Mouse (Mus musculus): ENCODE results near the gene Zfp639.

Zfp639 gene

GRCm38 (mm10) chr3:32509496-32510374 lies at the start of gene Zfp639:
Zfp639 (plus strand) TSS chr3:32510259.
- no peak for DNase-seq

- DNase-seq = no peak
Observed at GRCm38 (mm10) chr3:32467321-32467720, 42.7 kb upstream of the Zfp639 start.

GRCm38 (mm10) chr3:32468411-32468810 lies 41.6 kb upstream of the Zfp639 start:
- DNase-seq = no peak

- DNase-seq = no peak
Observed at GRCm38 (mm10) chr3:32470449-32470848, 39.6 kb upstream of the Zfp639 start.

GRCm38 (mm10) chr3:32471098-32471497 lies 39.0 kb upstream of the Zfp639 start:
- peak; percentile 20 for DNase-seq

DNA sequence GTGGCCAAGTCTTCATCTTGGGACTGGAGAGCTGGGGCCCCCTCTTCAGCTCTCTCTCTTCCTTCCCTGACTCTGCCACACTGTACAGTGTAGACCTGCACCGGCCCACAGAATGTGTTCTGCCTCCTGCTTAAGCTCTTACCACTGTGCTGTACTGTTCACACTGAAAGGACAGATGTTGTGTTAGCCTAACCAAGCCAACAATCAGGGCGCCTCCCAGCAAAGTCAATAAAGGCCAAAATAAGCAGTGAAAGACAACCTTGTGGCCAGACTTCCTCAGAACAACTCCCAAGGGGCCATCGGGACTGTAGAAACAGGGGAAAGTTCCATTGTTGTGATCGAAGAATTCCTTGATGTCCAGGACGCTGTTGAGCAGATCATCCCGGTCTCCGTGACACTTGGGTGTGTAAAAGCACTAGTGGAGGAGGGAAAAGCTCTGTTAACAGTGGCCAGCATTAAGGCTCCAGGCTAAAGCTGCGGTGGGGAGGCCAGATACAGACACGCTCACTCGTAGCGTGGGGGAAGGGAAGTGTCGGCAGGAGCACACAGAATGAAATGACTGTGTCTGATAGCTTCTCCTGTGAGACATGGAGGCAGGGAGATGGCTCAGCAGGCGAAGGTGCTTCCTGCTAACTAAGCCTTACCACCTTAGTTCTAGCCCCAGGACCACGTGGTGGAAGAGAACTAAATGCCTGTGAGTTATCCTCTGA lies 37.7 kb upstream of the Zfp639 start:
- peak; percentile 38 for DNase-seq

- no peak for DNase-seq
Observed at GRCm38 (mm10) chr3:32473184-32473583, 36.9 kb upstream of the Zfp639 start.

GRCm38 (mm10) chr3:32479961-32480360 lies 30.1 kb upstream of the Zfp639 start:
- no peak for DNase-seq

DNA sequence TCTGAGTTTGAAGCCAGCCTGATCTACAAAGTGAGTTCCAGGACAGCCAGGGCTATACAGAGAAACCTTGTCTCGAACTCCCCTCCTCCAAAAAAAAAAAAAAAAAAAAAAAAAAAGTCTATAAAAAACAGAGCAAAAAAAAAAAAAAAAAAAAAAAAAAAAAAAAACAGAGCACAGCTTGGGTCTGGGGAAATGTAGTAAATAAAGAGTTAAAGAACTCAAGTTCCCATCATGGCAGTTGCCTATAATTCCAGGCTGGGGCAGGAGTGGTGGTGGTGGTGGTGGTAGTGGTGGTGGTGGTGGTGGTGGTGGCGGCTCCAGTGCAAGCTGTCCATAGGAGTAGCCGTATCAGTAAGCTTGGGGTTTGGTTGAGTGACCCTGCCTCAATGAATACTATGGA lies 27.0 kb upstream of the Zfp639 start:
- DNase-seq = no peak

DNA sequence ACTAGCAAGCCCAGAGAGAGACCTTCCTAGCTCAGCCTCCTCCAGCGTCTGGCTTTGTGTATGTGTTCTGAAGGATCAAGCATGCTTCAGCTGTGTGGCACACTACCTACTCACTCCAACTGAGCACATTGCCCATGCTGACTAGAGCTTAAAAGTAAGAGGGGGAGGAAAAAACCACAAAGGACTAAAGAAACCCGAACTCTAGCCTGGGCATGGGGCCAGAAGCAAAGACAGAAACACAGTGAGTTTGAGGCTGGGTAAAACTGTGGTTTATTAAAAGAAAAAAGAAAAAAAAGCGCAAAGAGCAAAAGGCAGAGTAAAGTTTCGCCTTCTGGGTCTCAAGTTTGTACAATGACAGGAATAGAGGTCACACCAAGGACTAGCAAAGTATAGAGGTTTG lies 23.5 kb upstream of the Zfp639 start:
- no peak for DNase-seq

GRCm38 (mm10) chr3:32488172-32488571 lies 21.9 kb upstream of the Zfp639 start:
- no peak for DNase-seq

GRCm38 (mm10) chr3:32490076-32490927 lies 19.8 kb upstream of the Zfp639 start:
- DNase-seq = no peak

GRCm38 (mm10) chr3:32490928-32491315 lies 19.1 kb upstream of the Zfp639 start:
- DNase-seq = no peak

DNA sequence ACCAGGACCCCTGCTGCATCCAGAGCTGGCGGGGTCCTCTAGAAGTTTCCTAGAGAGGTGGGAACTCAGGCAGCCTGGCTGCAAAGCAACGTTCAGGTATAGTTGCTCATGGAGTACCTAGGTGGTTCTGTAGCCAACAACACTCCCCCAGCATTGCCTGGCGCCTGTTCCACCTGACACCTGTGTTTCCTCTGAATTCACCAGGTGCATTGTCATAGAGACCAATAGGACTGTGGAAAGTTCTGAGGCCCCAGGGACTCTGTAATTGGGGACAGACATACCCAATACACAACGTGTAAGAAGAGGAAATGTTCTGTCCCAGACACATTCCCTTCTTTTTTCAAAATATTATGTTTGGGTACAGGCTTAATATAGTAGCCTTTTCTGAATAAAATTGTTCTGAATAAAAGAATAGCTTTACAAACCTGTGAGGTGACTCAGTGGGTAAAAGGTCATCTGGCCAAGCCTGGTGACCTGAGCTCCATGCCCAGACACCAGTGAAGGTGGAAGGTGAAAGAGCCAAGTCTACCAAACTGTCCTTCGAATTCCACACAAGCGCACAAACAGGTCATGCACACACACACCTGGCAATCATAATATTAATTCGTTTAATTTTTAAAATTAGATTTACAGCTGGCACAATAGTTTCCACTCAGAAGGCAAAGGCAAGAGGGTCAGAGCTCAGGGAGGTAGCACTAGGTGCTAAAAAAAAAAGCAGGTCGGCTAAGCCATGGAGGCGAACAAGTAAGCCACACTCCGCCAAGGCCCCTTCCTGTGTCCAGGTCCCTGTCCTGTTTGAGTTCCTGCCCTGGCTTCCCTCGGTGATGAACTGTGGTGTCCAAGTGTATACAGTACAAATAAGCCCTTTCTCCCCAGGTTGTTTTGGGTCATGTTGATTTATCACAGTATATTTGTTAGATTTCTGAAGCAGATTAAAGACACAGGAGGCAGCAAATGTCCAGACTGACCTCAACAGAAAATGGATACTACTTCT lies 17.7 kb upstream of the Zfp639 start, which contains the start of gene Kcnmb3:
Kcnmb3 (minus strand) TSS at position 135 of the 994 bp plus-strand sequence.
- no peak for DNase-seq

DNA sequence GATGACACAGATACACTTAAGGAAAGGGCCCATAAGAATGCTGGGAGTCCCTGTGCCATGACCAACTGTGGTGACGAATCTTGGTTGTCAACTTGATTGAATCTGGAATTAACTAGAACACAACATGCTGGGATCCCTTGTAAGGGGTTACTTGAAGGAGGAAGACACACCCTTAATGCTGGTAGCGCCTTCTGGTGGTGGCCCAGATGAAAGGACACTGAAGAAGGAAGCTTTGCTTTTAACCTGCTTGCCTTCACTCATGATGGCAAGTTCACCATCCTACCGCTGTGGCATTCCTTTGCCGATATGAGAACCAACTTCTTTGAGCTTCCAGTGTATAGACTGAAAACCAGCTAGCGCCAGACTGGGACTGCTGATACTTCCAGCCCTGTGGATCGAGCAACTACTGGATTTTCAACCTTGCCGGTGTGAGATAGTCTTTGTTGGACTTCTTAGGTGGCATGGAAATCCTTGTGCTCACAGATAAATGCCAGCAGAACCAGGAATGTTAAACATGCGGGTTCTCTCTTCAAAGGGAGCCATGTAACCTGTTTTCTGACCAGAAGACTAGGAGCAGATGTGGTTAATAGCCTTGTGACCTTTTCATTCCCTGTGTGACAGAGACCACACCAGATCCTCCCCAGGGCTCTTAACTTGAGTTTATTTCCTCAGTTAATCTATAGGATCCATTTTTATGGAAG lies 15.5 kb upstream of the Zfp639 start:
- no peak for DNase-seq

DNA sequence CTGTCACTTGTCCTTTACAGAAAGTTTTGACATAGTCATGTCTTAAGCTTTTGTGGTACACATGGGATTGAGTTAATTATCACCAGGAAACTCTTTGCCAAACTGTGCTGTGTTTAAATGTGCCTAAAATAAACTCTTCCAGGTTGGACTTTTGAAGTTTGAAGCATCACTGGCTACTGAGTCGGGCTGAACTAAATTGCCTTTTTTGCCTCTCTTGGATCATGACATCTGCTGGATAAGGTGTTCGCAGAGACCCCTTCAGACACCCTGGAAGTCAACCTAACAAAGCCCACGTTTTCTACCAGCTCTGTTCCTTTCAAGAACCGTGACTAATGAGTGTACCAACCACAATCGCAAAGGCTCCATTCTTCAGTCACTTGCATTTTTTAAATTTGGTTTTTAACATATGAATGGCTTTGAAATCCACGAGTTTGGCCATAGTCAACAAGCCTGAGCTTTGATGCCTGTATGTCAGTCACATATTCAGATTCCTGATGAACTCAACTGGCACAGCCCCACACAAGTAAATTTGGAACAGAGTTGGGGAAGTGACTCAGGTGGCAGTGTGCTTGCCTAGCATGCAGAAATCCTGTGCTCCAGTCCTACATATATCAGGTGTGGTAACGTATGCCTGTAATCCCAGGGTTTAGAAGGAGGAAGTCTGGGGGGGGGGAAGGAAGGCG lies 14.8 kb upstream of the Zfp639 start:
- DNase-seq = no peak

DNA sequence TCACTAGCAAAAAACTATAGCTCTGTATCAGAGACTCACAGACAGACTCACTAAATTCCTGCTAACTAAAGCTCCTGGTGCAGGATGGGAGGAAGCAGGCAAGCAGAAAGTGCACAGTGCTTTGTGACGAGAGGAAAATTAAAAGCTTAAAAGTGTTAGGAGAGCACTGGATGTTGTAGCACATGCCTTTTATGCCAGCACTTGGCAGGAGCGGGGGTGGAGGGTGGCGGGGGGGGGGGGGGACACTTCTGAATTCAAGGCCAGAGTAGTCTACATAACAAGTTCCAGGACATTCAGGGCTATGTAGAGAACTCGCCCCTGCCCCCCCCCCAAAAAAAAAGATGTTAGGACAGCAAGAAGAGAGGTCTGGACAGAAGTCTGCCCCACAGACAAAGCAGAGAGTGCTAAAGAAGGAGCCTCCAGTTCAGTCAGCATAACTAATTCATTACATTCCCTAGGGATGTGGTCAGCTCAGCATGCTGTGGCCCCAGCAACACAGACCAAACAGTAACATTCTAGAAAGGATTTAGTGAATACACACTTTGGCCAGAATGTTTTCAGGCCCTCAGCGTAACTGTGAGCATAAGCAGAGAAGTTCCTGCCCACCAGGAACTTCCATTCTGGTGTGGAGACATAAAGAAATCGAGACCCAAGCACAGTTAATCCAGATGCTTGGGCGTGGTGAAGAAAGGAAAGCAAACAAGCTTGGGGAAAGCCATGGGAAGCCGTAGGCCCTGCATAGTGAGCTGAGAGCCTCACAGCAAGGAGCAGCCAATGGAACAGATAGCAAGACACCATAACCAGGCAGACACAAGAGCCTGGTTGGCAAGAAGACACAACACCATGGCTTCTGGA lies 14.0 kb upstream of the Zfp639 start:
- no peak for DNase-seq

GRCm38 (mm10) chr3:32496711-32497070 lies 13.4 kb upstream of the Zfp639 start:
- DNase-seq = no peak

DNA sequence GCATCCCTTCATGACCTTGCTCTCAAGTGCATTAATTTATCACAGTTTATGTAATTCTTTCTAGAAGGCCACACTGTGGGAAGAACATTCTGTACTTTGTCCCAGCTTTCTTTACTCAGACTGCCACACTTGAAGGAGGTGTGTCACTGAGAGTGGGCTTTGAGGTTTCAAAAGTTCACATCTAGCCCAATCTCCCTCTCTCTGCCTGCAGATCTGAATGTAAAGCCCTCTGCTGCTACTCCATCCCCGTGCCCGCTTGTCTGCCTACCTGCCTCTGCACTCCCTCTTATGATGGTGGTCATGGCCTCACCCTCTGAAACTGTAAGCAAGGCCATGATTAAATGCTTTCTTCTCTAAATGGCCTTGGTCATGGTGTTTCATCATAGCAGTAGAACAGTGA lies 9.7 kb upstream of the Zfp639 start:
- DNase-seq = no peak

- no peak for DNase-seq
Observed at GRCm38 (mm10) chr3:32505841-32506240, 4.2 kb upstream of the Zfp639 start.
